Mouse (Mus musculus): ENCODE measurements around the gene Sox5. TPM values are rescaled to one million over a fixed set of nuclear protein-coding genes. Genes with fewer than 3 reads are reported as not detected.

Gene Sox5
- polyA plus RNA-seq, 1 experiment from 2014 or later, result 198 TPM

DNA sequence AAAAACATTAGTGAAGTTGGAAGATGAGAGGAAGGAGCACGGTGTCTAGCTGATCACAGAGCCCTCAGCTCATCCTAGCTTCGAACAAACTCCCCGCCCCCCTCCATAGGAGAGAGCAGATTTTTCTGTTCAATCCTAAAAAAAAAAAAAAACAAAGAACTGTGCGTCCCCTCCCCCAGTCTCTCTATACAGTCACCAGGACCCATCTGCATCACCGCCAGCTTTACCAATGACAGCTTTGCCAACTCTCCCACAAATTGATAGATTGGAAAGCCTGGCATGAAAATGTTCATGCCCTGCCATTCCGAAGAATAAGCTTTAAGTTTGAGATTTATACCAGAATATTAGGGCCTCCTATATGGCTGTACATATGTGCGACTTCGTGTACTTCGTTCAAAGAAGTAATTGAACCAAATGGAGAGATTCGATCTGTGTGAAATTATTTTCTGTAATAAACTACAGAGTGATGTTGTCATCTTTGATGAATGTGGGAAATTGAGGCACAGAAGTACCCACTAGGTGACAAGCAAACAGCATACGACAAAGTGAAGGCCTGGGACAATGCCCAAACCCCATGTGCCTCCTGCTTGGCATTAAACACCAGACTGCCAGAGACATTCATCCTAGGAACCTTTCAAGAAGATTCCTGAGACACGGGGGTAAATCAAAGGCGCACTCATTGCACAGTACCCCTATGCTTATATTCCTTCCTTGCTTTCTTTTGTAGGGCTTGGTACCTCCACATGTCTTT, 459.3 kb downstream of the Sox5 start:
- 82% methylated on average over 13 of the region's 13 CpGs for WGBS
- Histone ChIP-seq H3K4me2 (no peak overlapping the region), H3K9me3 (replicated peaks) (no peaks in the 10 kb centered on the region), H3K4me1 (peaks cover 2% of the 10 kb centered on the region; the same call in 1 of the 2 replicates), H3K9ac (no peak overlapping the region), H3K27ac (0 out of 2 replicates have a peak overlapping the region, but pooled peaks have one; percentile 19), H3K27me3 (no peaks in the 10 kb centered on the region), H3K36me3 (ENCODE audit: poor library complexity, severe bottlenecking) (no peaks in the 10 kb centered on the region), H3K4me3 (no peak overlapping the region)
- peak; percentile 43; the same call in 1 of the 2 replicates for ATAC-seq

- ATAC-seq, result no peak
- Histone ChIP-seq H3K27me3 (no peaks in the 10 kb centered on the region), H3K4me2 (no peak overlapping the region), H3K9me3 (replicated peaks) (no peaks in the 10 kb centered on the region), H3K9ac (no peak overlapping the region), H3K4me1 (peaks cover 2% of the 10 kb centered on the region; the same call in 1 of the 2 replicates), H3K4me3 (no peak overlapping the region), H3K36me3 (ENCODE audit: poor library complexity, severe bottlenecking) (no peaks in the 10 kb centered on the region), H3K27ac (no peak overlapping the region)
These were observed 461.4 kb downstream of the Sox5 start for GRCm38 (mm10) chr6:144320327-144320726.

DNA sequence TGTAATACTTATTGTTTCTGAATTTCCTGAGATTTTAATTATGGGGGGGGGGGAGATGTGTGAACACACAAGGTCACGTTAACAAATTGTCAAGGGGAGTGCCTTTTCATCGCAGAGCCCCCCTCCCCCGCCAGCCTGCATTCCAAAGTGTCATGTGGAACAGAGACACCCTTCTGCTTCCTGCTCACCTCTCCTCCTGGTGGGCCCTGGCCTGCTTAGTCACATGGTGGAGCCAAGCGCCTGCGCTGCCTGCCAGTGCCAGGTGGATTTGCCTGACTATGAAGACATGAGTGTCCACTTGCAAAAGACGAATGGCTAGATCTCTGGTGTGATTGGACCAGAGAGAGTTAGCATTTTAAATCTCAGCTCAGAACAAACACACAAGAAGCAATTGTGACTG, 462.1 kb downstream of the Sox5 start:
- Histone ChIP-seq H3K9me3 (replicated peaks) (no peaks in the 10 kb centered on the region), H3K27me3 (no peaks in the 10 kb centered on the region), H3K27ac (no peak overlapping the region), H3K4me3 (no peak overlapping the region), H3K4me2 (no peak overlapping the region), H3K4me1 (peaks cover 2% of the 10 kb centered on the region; the same call in 1 of the 2 replicates), H3K9ac (no peak overlapping the region), H3K36me3 (ENCODE audit: poor library complexity, severe bottlenecking) (no peaks in the 10 kb centered on the region)
- 66% methylated on average over 6 of the region's 6 CpGs for WGBS
- no peak for ATAC-seq

GRCm38 (mm10) chr6:144312781-144313754, 468.7 kb downstream of the Sox5 start:
- Histone ChIP-seq H3K36me3 (ENCODE audit: poor library complexity, severe bottlenecking) (no peaks in the 10 kb centered on the region), H3K4me1 (peaks cover 13% of the 10 kb centered on the region; the same call in 1 of the 2 replicates), H3K9ac (no peak overlapping the region), H3K4me2 (peak overlapping the region; percentile 18; the same call in 1 of the 2 replicates), H3K4me3 (no peak overlapping the region), H3K27me3 (no peaks in the 10 kb centered on the region), H3K27ac (peak overlapping the region; percentile 55), H3K9me3 (replicated peaks) (no peaks in the 10 kb centered on the region)
- ATAC-seq, result peak; percentile 86
- WGBS, result 19% methylated on average over 17 of the region's 17 CpGs

DNA sequence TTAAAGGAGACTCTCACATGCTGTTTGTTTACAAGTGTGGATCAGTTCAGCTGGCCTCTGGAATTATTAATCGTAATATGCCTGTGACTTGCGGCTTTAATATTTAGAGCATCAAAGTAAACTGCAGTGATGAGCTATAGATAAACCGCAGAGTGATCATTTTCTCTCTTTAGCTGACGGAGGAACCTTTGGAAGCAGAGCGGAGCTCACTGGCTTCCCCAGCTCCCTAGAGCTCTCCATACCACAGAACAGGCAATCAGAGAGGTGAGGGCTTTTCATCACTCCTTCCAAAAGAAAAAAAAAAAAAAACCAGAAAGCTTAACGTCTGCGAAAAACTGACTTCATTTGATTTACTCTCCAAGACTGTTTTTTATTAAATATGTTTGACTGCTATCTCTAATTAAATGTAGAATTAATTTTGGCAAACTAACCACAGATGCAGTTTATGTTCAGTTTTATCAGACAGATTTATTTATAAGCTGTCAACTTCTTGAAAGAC, 469.4 kb downstream of the Sox5 start:
- WGBS, result 57% methylated on average over 7 of the region's 7 CpGs
- Histone ChIP-seq H3K4me2 (no peak overlapping the region), H3K36me3 (ENCODE audit: poor library complexity, severe bottlenecking) (no peaks in the 10 kb centered on the region), H3K27me3 (no peaks in the 10 kb centered on the region), H3K9ac (no peak overlapping the region), H3K4me1 (peaks cover 13% of the 10 kb centered on the region; the same call in 1 of the 2 replicates), H3K4me3 (no peak overlapping the region), H3K9me3 (replicated peaks) (no peaks in the 10 kb centered on the region), H3K27ac (peak overlapping the region; percentile 73)
- ATAC-seq, result peak; percentile 54

- H3K9ac ChIP-seq, result no peak overlapping the region
These were observed 470.0 kb downstream of the Sox5 start for GRCm38 (mm10) chr6:144311754-144312153.

GRCm38 (mm10) chr6:144309171-144309570, 472.6 kb downstream of the Sox5 start:
- Histone ChIP-seq H3K36me3 (ENCODE audit: poor library complexity, severe bottlenecking) (no peaks in the 10 kb centered on the region), H3K4me1 (peaks cover 13% of the 10 kb centered on the region; the same call in 1 of the 2 replicates), H3K4me2 (no peak overlapping the region), H3K4me3 (no peak overlapping the region), H3K27ac (no peak overlapping the region), H3K27me3 (no peaks in the 10 kb centered on the region), H3K9ac (no peak overlapping the region), H3K9me3 (replicated peaks) (no peaks in the 10 kb centered on the region)
- ATAC-seq, result no peak

More at GRCm38 (mm10) chr6:144311754-144312153, 470.0 kb downstream of the Sox5 start:
- ATAC-seq, result no peak
- H3K27ac ChIP-seq, result peak overlapping the region; percentile 73; the same call in 1 of the 2 replicates
- peaks cover 13% of the 10 kb centered on the region; the same call in 1 of the 2 replicates for H3K4me1 ChIP-seq
- no peaks in the 10 kb centered on the region for H3K36me3 ChIP-seq (ENCODE audit: poor library complexity, severe bottlenecking)
- no peak overlapping the region for H3K4me2 ChIP-seq
- no peaks in the 10 kb centered on the region for H3K9me3 ChIP-seq (replicated peaks)
- no peak overlapping the region for H3K4me3 ChIP-seq
- 56% methylated on average over 4 of the region's 4 CpGs for WGBS
- no peaks in the 10 kb centered on the region for H3K27me3 ChIP-seq

- Histone ChIP-seq H3K36me3 (ENCODE audit: poor library complexity, severe bottlenecking) (no peaks in the 10 kb centered on the region), H3K9ac (no peak overlapping the region), H3K27ac (no peak overlapping the region), H3K4me1 (peaks cover 4% of the 10 kb centered on the region; the same call in 1 of the 2 replicates), H3K9me3 (replicated peaks) (peaks cover 2% of the 10 kb centered on the region; the same call in 1 of the 2 replicates), H3K4me2 (no peak overlapping the region), H3K27me3 (no peaks in the 10 kb centered on the region), H3K4me3 (no peak overlapping the region)
- ATAC-seq, result peak; percentile 65; the same call in 1 of the 2 replicates
- WGBS, result 91% methylated on average over 12 of the region's 12 CpGs
These were observed 474.1 kb downstream of the Sox5 start for GRCm38 (mm10) chr6:144307551-144308149.

GRCm38 (mm10) chr6:144302823-144303222, 479.0 kb downstream of the Sox5 start:
- Histone ChIP-seq H3K27me3 (no peaks in the 10 kb centered on the region), H3K9me3 (replicated peaks) (peaks cover 4% of the 10 kb centered on the region; the same call in 1 of the 2 replicates), H3K4me3 (no peak overlapping the region), H3K4me1 (peaks cover 14% of the 10 kb centered on the region), H3K4me2 (no peak overlapping the region), H3K9ac (no peak overlapping the region), H3K36me3 (ENCODE audit: poor library complexity, severe bottlenecking) (no peaks in the 10 kb centered on the region), H3K27ac (no peak overlapping the region)
- ATAC-seq, result no peak
- WGBS, result 95% methylated on average over 6 of the region's 6 CpGs

DNA sequence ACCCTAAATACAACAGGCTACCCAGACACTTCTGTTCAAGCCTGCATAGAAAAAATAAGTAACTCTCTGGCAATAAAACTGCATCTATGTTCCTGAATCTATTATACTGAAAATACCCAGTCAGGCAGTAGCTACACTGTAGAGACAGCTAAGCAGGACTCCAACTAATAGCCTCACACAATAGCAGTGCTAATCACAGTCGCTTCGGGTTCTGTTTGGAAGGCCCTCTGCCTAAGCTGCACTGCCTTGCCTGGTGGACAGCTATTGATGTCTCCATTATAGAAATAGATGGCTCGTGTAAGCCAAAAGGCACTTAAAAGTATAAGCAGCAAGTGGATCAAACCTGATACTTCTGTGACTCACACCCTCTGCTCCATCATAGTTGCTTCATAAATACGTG, 480.7 kb downstream of the Sox5 start:
- H3K27ac ChIP-seq, result no peak overlapping the region
- H3K36me3 ChIP-seq (ENCODE audit: poor library complexity, severe bottlenecking), result 0 out of 2 replicates have a peak, but pooled peaks cover under 1% of the 10 kb centered on the region
- peak; percentile 58; the same call in 1 of the 2 replicates for ATAC-seq
- H3K9ac ChIP-seq, result no peak overlapping the region
- no peaks in the 10 kb centered on the region for H3K27me3 ChIP-seq
- peaks cover 4% of the 10 kb centered on the region; the same call in 1 of the 2 replicates for H3K9me3 ChIP-seq (replicated peaks)
- no peak overlapping the region for H3K4me3 ChIP-seq
- H3K4me2 ChIP-seq, result no peak overlapping the region
- H3K4me1 ChIP-seq, result peaks cover 14% of the 10 kb centered on the region
- 22% methylated on average over 4 of the region's 4 CpGs for WGBS

DNA sequence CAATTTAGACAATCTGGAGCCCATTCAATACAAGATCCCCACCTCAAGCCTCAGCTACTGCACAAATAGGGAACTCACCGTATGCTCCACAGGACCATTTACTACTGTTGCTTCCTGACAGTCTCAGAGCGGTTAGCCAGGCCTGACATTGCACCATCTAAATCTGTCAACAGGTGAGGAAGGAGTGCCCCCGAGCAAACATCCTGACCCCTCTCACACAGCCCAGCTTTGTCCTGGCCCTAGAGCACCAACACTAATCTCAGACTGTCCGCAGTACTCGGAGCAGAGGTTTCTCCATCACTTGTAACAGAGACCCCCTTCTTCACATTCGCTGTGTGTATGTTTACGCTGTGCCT, 482.3 kb downstream of the Sox5 start:
- 0 out of 2 replicates have a peak, but pooled peaks cover 3% of the 10 kb centered on the region for H3K36me3 ChIP-seq (ENCODE audit: poor library complexity, severe bottlenecking)
- no peak overlapping the region for H3K9ac ChIP-seq
- peaks cover 9% of the 10 kb centered on the region; the same call in 1 of the 2 replicates for H3K9me3 ChIP-seq (replicated peaks)
- 89% methylated on average over 7 of the region's 7 CpGs for WGBS
- no peak overlapping the region for H3K4me2 ChIP-seq
- no peak for ATAC-seq
- H3K4me3 ChIP-seq, result no peak overlapping the region
- no peak overlapping the region for H3K27ac ChIP-seq
- no peaks in the 10 kb centered on the region for H3K27me3 ChIP-seq
- peaks cover 14% of the 10 kb centered on the region for H3K4me1 ChIP-seq

All from forebrain, embryonic 13.5 days (tissue).